Mouse (Mus musculus): ENCODE results near the gene Oard1. TPM values are rescaled to one million over a fixed set of nuclear protein-coding genes. Genes with fewer than 3 reads are reported as not detected.

Oard1 gene
- polyA plus RNA-seq, 1 experiment = 29.3 TPM

GRCm38 (mm10) chr17:48432158-48432980 is 22.6 kb downstream of the Oard1 start, which contains the start of gene Apobec2:
Gene Apobec2, minus strand, starts transcription at chr17:48432930.
- TF ChIP-seq POLR2A (IDR thresholded peaks at IDR 0.05; ENCODE audit: borderline replicate concordance, low read depth, low read length) (no peak), CTCF (IDR thresholded peaks at IDR 0.05; ENCODE audit: low read depth, low read length) (no peak)
- Histone ChIP-seq H3K27ac (ENCODE audit: insufficient read depth, low read depth, low read length) (no peak within 1 kb of the TSS), H3K4me1 (ENCODE audit: control insufficient read depth, insufficient read depth, low read length) (no peaks in the 10 kb centered on the region), H3K4me3 (ENCODE audit: insufficient read depth, low read length) (no peak within 1 kb of the TSS)

- no peak overlapping the region for H3K4me3 ChIP-seq (ENCODE audit: insufficient read depth, low read length)
- no peak overlapping the region for H3K27ac ChIP-seq (ENCODE audit: insufficient read depth, low read depth, low read length)
- H3K4me1 ChIP-seq (ENCODE audit: control insufficient read depth, insufficient read depth, low read length) = no peaks in the 10 kb centered on the region
- no peak for TF ChIP-seq POLR2A (IDR thresholded peaks at IDR 0.05; ENCODE audit: borderline replicate concordance, low read depth, low read length)
- no peak for TF ChIP-seq CTCF (IDR thresholded peaks at IDR 0.05; ENCODE audit: low read depth, low read length)
These were observed 23.3 kb downstream of the Oard1 start for GRCm38 (mm10) chr17:48433006-48433655.

DNA sequence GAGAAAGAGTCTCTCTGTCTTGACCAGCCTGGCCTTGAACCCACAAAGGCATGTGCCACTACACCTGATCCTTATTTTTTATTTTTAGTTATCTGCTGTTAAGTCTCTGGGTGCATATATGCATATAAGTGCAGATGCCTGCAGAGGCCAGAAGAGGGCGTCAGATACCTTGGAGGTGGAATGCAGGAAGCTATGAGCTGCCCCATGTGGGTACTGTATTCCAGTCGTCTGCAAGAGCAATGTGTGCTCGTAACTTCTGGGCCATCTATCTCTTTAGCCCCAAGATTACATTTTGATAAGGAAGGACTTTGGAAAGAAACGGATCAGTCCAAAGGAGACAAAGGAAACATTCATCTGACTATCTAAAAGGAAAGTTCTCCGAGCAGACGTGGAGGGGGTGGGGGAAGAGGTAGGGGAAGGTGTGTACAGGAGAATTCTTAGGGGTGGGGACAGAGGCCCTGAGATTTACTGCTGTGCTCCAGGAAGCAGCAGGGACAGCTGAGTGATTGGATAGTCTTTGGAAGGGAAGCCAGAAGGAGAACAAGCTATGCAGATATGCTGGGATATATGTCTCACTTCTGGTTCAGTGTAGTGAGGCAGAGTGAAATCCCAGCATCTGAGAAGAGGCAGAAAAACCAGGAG is 24.0 kb downstream of the Oard1 start:
- H3K4me1 ChIP-seq (ENCODE audit: control insufficient read depth, insufficient read depth, low read length) = no peaks in the 10 kb centered on the region
- H3K4me3 ChIP-seq (ENCODE audit: insufficient read depth, low read length) = no peak overlapping the region
- TF ChIP-seq CTCF (IDR thresholded peaks at IDR 0.05; ENCODE audit: low read depth, low read length) (no peak), POLR2A (IDR thresholded peaks at IDR 0.05; ENCODE audit: borderline replicate concordance, low read depth, low read length) (no peak)
- H3K27ac ChIP-seq (ENCODE audit: insufficient read depth, low read depth, low read length) = no peak overlapping the region

GRCm38 (mm10) chr17:48434479-48434878 is 24.7 kb downstream of the Oard1 start:
- no peak overlapping the region for H3K4me3 ChIP-seq (ENCODE audit: insufficient read depth, low read length)
- no peak overlapping the region for H3K27ac ChIP-seq (ENCODE audit: insufficient read depth, low read depth, low read length)
- TF ChIP-seq POLR2A (IDR thresholded peaks at IDR 0.05; ENCODE audit: borderline replicate concordance, low read depth, low read length) (no peak), CTCF (IDR thresholded peaks at IDR 0.05; ENCODE audit: low read depth, low read length) (no peak)
- no peaks in the 10 kb centered on the region for H3K4me1 ChIP-seq (ENCODE audit: control insufficient read depth, insufficient read depth, low read length)

GRCm38 (mm10) chr17:48436487-48436886 is 26.7 kb downstream of the Oard1 start:
- Histone ChIP-seq H3K4me3 (ENCODE audit: insufficient read depth, low read length) (no peak overlapping the region), H3K27ac (ENCODE audit: insufficient read depth, low read depth, low read length) (no peak overlapping the region), H3K4me1 (ENCODE audit: control insufficient read depth, insufficient read depth, low read length) (no peaks in the 10 kb centered on the region)
- TF ChIP-seq POLR2A (IDR thresholded peaks at IDR 0.05; ENCODE audit: borderline replicate concordance, low read depth, low read length) = no peak
- TF ChIP-seq CTCF (IDR thresholded peaks at IDR 0.05; ENCODE audit: low read depth, low read length) = no peak

DNA sequence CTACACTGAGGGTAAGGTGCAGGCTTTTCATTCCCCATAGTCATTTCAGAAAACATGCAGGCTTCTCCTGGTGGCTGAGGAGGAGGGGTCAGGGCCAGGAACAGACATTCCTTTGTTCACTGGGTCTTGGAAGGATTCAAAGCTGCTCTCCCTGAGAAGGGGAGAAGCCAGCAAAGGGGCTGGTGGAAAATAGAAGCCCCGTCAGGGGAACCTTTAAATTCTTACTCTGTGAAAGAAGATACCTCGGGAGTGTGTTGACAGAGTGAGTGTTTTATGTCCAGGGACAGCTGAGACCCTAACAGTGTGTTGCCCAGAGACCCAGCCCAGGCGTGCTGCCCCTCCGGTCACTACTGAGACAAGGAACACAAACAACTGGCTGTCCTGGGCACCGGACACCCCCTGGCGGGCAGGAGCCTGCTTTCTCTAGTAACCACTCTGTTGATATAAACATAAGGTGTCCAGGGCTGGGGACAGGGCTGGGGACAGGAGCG is 27.7 kb downstream of the Oard1 start:
- Histone ChIP-seq H3K4me3 (ENCODE audit: insufficient read depth, low read length) (no peak overlapping the region), H3K27ac (ENCODE audit: insufficient read depth, low read depth, low read length) (no peak overlapping the region), H3K4me1 (ENCODE audit: control insufficient read depth, insufficient read depth, low read length) (no peaks in the 10 kb centered on the region)
- TF ChIP-seq POLR2A (IDR thresholded peaks at IDR 0.05; ENCODE audit: borderline replicate concordance, low read depth, low read length) (no peak), CTCF (IDR thresholded peaks at IDR 0.05; ENCODE audit: low read depth, low read length) (no peak)

GRCm38 (mm10) chr17:48442745-48443457 is 33.1 kb downstream of the Oard1 start:
- TF ChIP-seq POLR2A (IDR thresholded peaks at IDR 0.05; ENCODE audit: borderline replicate concordance, low read depth, low read length) (no peak), CTCF (IDR thresholded peaks at IDR 0.05; ENCODE audit: low read depth, low read length) (no peak)
- Histone ChIP-seq H3K27ac (ENCODE audit: insufficient read depth, low read depth, low read length) (no peak overlapping the region), H3K4me3 (ENCODE audit: insufficient read depth, low read length) (no peak overlapping the region), H3K4me1 (ENCODE audit: control insufficient read depth, insufficient read depth, low read length) (no peaks in the 10 kb centered on the region)

GRCm38 (mm10) chr17:48443542-48444145 is 33.8 kb downstream of the Oard1 start:
- TF ChIP-seq POLR2A (IDR thresholded peaks at IDR 0.05; ENCODE audit: borderline replicate concordance, low read depth, low read length) (no peak), CTCF (IDR thresholded peaks at IDR 0.05; ENCODE audit: low read depth, low read length) (no peak)
- Histone ChIP-seq H3K4me1 (ENCODE audit: control insufficient read depth, insufficient read depth, low read length) (no peaks in the 10 kb centered on the region), H3K27ac (ENCODE audit: insufficient read depth, low read depth, low read length) (no peak overlapping the region), H3K4me3 (ENCODE audit: insufficient read depth, low read length) (no peak overlapping the region)

DNA sequence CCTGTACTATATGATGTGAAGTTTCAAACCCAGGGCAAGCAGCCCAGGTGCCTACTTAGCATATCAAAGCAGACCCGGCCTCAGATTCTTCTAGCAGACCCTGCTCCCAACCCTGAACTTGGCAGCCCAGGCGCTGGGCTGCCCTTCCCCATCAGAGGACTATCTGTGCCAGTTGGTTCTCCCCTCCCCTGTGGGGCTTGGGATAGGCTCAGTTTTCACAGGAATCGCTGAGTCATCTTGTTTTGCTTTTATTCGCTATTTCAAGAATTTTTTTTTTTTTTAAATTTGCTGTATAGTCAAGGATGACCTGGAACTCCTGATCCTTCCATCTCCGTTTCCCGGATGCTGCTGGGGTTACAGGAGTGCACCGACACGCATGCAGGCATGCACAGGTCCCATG is 37.9 kb downstream of the Oard1 start:
- no peak overlapping the region for H3K27ac ChIP-seq (ENCODE audit: insufficient read depth, low read depth, low read length)
- H3K4me1 ChIP-seq (ENCODE audit: control insufficient read depth, insufficient read depth, low read length) = no peaks in the 10 kb centered on the region
- TF ChIP-seq POLR2A (IDR thresholded peaks at IDR 0.05; ENCODE audit: borderline replicate concordance, low read depth, low read length) (no peak), CTCF (IDR thresholded peaks at IDR 0.05; ENCODE audit: low read depth, low read length) (no peak)
- no peak overlapping the region for H3K4me3 ChIP-seq (ENCODE audit: insufficient read depth, low read length)

Data from bone marrow macrophage, adult 2 months (primary cell).